Mouse (Mus musculus) kidney, postnatal 0 days (tissue): ENCODE results near the gene H6pd. TPM values are rescaled to one million over a fixed set of nuclear protein-coding genes. Genes with fewer than 3 reads are reported as not detected.

ENCODE experiments used
- ATAC-seq: fragments of 200-750 bp; cut with Nextera tagmentation; replicated peaks from 2 replicates; pipeline ENCODE4 v1.8.0; 2017; ENCODE audit warnings: low read depth, moderate number of reproducible peaks, moderate TSS enrichment, moderate library complexity; ENCODE audit not compliant: low FRiP score
- DNase-seq: peaks from one replicate; pipeline ENCODE4 v3.0.0-alpha.2; 2016; ENCODE audit warnings: low spot score
- H3K27ac ChIP-seq: fragments of 300-500 bp; sonication (generic); 2 replicates; pipeline ENCODE4 v1.5.1; 2014; ENCODE audit warnings: mild to moderate bottlenecking
- H3K27me3 ChIP-seq: fragments of 300-500 bp; sonication (generic); 2 replicates; pipeline ENCODE4 v1.6.1; 2014; ENCODE audit warnings: low read length, mixed read lengths; ENCODE audit not compliant: insufficient read depth
- H3K36me3 ChIP-seq: fragments of 300-500 bp; sonication (generic); 2 replicates; pipeline ENCODE4 v1.6.1; 2014; ENCODE audit warnings: low read length, mixed read lengths; ENCODE audit not compliant: insufficient read depth
- H3K4me1 ChIP-seq: fragments of 300-500 bp; sonication (generic); replicated peaks from 2 replicates; pipeline ENCODE4 v1.6.1; 2014; ENCODE audit warnings: antibody characterized with exemption, low read length, mixed read lengths; ENCODE audit not compliant: insufficient read depth
- H3K4me2 ChIP-seq: fragments of 300-500 bp; sonication (generic); 2 replicates; pipeline ENCODE4 v1.6.1; 2014; ENCODE audit warnings: mild to moderate bottlenecking, low read length, moderate library complexity, mixed read lengths
- H3K4me3 ChIP-seq: fragments of 300-500 bp; sonication (generic); replicated peaks from 2 replicates; pipeline ENCODE4 v1.5.1; 2014; ENCODE audit warnings: low read depth, low read length
- H3K9ac ChIP-seq: fragments of 300-500 bp; sonication (generic); 2 replicates; pipeline ENCODE4 v1.6.1; 2014; ENCODE audit warnings: low read depth, low read length
- H3K9me3 ChIP-seq: fragments of 300-500 bp; sonication (generic); replicated peaks from 2 replicates; pipeline ENCODE4 v1.6.1; 2016; ENCODE audit warnings: low read length, inconsistent platforms, mixed read lengths
- CTCF ChIP-seq: IDR thresholded peaks from 2 replicates; pipeline ENCODE4 v1.5.1; 2016; ENCODE audit warnings: antibody characterized with exemption, low read depth, mild to moderate bottlenecking, moderate library complexity
- WGBS: fragments of 180-500 bp; shearing (Covaris S2); extraction: QIAGEN DNeasy Blood & Tissue Kit; methylation state at CpG from one replicate; pipeline ENCODE4 v1.1.7; 2014; 5-methylcytosine and 5-hydroxymethylcytosine counted together
- polyA plus RNA-seq: library from polyadenylated mRNA; unstranded; fragments of >200 nt; fragmentation: Nextera tagmentation; extraction: Ambion mirVana; gene quantifications from 2 replicates; pipeline ENCODE4 v1.2.1, GENCODE M21; 2015

H6pd gene
- polyA plus RNA-seq, 1 experiment from 2014 or later: 27.8 TPM

GRCm38 (mm10) chr4:150013805-150014204, 5.0 kb upstream of the H6pd start:
- Histone ChIP-seq H3K4me2 (no peak overlapping the region), H3K9me3 (no peaks in the 10 kb centered on the region), H3K4me1 (0 out of 2 replicates have a peak, but pooled peaks cover 4% of the 10 kb centered on the region), H3K9ac (no peak overlapping the region), H3K27ac (no peak overlapping the region), H3K27me3 (no peaks in the 10 kb centered on the region), H3K4me3 (no peak overlapping the region), H3K36me3 (no peaks in the 10 kb centered on the region)
- WGBS: 79% methylated on average over 5 of the region's 5 CpGs
- TF ChIP-seq CTCF: no peak
- ATAC-seq (no peak), DNase-seq (no peak)

DNA sequence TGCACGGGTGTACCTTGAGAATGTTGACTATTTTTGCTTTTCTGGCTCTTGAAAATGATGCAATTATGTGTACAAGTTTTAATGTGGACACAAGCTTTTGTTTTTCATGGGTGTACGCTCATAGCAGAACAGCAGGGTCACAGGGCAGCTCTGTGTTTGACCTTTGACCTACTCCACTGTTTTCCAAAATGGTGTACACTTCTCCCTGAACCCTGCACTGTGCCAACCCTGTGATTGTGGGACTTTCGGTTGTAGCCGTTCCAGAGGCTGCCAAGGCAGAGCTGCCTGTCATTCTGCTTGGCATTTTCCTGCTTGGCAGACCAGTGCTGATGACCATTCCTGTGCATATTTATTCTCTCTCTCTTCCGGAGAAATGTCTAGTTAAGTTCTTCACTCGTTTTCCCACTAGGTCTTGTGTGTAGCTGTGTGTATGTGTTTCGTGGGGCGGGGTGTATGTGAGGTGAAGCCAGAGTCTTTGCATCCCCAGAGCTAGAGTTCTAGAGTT, 4.4 kb upstream of the H6pd start:
- Histone ChIP-seq H3K9me3 (no peaks in the 10 kb centered on the region), H3K36me3 (no peaks in the 10 kb centered on the region), H3K27me3 (no peaks in the 10 kb centered on the region), H3K9ac (no peak overlapping the region), H3K4me1 (0 out of 2 replicates have a peak, but pooled peaks cover 4% of the 10 kb centered on the region), H3K4me2 (no peak overlapping the region), H3K27ac (no peak overlapping the region), H3K4me3 (no peak overlapping the region)
- DNase-seq (no peak), ATAC-seq (no peak)
- no peak for TF ChIP-seq CTCF
- 86% methylated on average over 8 of the region's 8 CpGs for WGBS

DNA sequence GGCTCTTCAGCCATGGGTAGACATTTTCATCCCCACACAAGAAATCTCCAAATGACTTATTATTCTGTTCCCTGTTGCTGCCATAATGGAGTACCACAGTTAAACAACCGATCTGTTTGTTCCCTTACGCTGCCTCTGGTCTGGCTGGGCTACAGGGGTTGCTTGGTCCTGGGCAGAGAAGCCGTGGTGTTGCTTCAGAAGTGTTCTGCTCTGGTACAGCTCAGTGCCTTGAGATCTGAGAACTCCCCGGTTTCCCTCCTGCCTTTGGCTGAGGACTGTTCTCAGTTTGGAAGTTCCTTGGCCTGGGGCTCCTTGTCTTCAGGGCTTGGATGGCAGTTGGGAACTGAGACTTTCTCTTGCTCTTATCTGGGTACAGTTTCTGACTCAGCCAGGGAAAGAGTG, 3.5 kb upstream of the H6pd start:
- Histone ChIP-seq H3K27me3 (no peaks in the 10 kb centered on the region), H3K36me3 (no peaks in the 10 kb centered on the region), H3K4me2 (no peak overlapping the region), H3K4me3 (no peak overlapping the region), H3K9ac (no peak overlapping the region), H3K27ac (peak overlapping the region; percentile 19; the same call in 1 of the 2 replicates), H3K4me1 (peaks cover 11% of the 10 kb centered on the region; the same call in 1 of the 2 replicates), H3K9me3 (no peaks in the 10 kb centered on the region)
- DNase-seq: no peak
- no peak for ATAC-seq
- no peak for TF ChIP-seq CTCF
- 61% methylated on average over 4 of the region's 4 CpGs for WGBS

GRCm38 (mm10) chr4:150011564-150012321, 2.9 kb upstream of the H6pd start:
- no peak overlapping the region for H3K4me2 ChIP-seq
- no peak overlapping the region for H3K9ac ChIP-seq
- H3K36me3 ChIP-seq: no peaks in the 10 kb centered on the region
- no peaks in the 10 kb centered on the region for H3K27me3 ChIP-seq
- H3K4me1 ChIP-seq: peaks cover 11% of the 10 kb centered on the region; the same call in 1 of the 2 replicates
- peak overlapping the region; percentile 19; the same call in 1 of the 2 replicates for H3K27ac ChIP-seq
- no peaks in the 10 kb centered on the region for H3K9me3 ChIP-seq
- ATAC-seq: no peak
- no peak for DNase-seq
- H3K4me3 ChIP-seq: no peak overlapping the region
- TF ChIP-seq CTCF: no peak
- WGBS: 36% methylated on average over 10 of the region's 10 CpGs

DNA sequence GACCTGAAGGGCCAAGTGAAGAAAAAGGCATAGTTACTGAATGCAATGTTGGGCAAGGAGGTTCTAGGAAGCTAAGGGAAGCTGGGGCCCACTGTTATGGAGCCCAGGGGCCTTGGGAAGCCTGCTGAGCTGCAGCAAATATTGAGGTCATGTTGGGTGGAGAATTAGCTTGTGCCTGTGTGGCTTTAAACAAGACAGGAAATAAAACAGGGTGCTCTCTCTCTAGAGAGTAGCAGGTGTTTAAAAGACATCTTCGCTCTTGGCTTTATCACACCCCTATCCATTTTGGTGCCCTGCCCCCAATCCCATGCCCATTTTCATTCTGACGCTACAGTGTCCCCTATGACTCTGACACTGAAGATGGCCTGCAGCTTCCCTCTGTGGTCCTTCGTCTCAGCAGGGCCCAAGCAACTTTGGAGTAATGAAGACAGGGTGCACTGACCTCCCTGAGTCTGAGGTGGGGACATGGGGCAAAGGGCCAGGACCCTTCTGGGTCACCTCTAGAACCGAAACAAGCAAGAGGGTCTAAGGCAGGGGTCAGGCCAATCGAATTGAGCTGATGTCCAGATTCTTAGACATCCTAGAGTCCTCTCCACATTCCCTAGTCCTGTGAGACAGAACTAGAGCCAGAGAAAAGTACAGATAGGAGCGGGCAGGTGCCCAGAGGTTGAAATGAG, 1.4 kb upstream of the H6pd start:
- H3K9me3 ChIP-seq: no peaks in the 10 kb centered on the region
- H3K4me3 ChIP-seq: no peak overlapping the region
- TF ChIP-seq CTCF: no peak
- DNase-seq (no peak), ATAC-seq (no peak)
- no peak overlapping the region for H3K4me2 ChIP-seq
- H3K36me3 ChIP-seq: no peaks in the 10 kb centered on the region
- 96% methylated on average over 6 of the region's 6 CpGs for WGBS
- peaks cover 11% of the 10 kb centered on the region for H3K4me1 ChIP-seq
- H3K27me3 ChIP-seq: no peaks in the 10 kb centered on the region
- H3K9ac ChIP-seq: no peak overlapping the region
- H3K27ac ChIP-seq: no peak overlapping the region

DNA sequence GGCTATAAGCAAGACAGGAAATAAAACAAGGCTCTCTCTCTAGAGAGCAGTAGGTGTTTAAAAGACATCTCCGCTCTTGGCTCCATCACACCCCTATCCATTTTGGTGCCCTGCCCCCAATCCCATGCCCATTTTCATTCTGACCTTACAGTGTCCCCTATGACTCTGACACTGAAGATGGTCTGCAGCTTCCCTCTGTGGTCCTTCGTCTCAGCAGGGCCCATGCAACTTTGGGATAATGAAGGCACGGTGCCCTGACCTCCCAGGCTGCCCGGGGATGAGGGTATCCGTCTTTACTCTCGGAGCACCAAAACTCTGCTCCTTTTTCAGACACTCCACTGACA, 736 bp upstream of the H6pd start:
- ATAC-seq: no peak
- Histone ChIP-seq H3K4me1 (peaks cover 11% of the 10 kb centered on the region), H3K9ac (no peak overlapping the region), H3K4me3 (no peak overlapping the region), H3K27me3 (no peaks in the 10 kb centered on the region), H3K9me3 (no peaks in the 10 kb centered on the region), H3K27ac (0 out of 2 replicates have a peak overlapping the region, but pooled peaks have one; percentile 99), H3K4me2 (peak overlapping the region; percentile 89; the same call in 1 of the 2 replicates), H3K36me3 (no peaks in the 10 kb centered on the region)
- TF ChIP-seq CTCF: no peak
- no peak for DNase-seq
- 82% methylated on average over 6 of the region's 6 CpGs for WGBS
